Mouse (Mus musculus) Muller cell, postnatal 12 days (primary cell): ENCODE measurements around the gene Dusp22.

Source experiments
- DNase-seq: peaks from one replicate; pipeline ENCODE4 v3.0.0-alpha.2; 2015; ENCODE audit errors: inconsistent ontology term

Dusp22 gene

GRCm38 (mm10) chr13:30715573-30715972 lies 55.8 kb downstream of the Dusp22 start:
- DNase-seq: no peak

GRCm38 (mm10) chr13:30716611-30717010 lies 56.8 kb downstream of the Dusp22 start:
- DNase-seq: peak; percentile 70

- DNase-seq: peak; percentile 40
Measured at GRCm38 (mm10) chr13:30722601-30723000, 62.8 kb downstream of the Dusp22 start.

GRCm38 (mm10) chr13:30723258-30723657 lies 63.5 kb downstream of the Dusp22 start:
- DNase-seq: no peak

- no peak for DNase-seq
Measured at GRCm38 (mm10) chr13:30723858-30724257, 64.1 kb downstream of the Dusp22 start.

- DNase-seq: peak; percentile 63
Measured at GRCm38 (mm10) chr13:30724691-30725271, 65.0 kb downstream of the Dusp22 start.

GRCm38 (mm10) chr13:30726879-30727278 lies 67.1 kb downstream of the Dusp22 start:
- DNase-seq: peak; percentile 55

GRCm38 (mm10) chr13:30728155-30728554 lies 68.4 kb downstream of the Dusp22 start:
- DNase-seq: no peak

- peak; percentile 10 for DNase-seq
Measured at GRCm38 (mm10) chr13:30729245-30729644, 69.4 kb downstream of the Dusp22 start.

GRCm38 (mm10) chr13:30730104-30730793 lies 70.5 kb downstream of the Dusp22 start:
- DNase-seq: no peak

GRCm38 (mm10) chr13:30732709-30733445 lies 73.1 kb downstream of the Dusp22 start:
- no peak for DNase-seq

GRCm38 (mm10) chr13:30736721-30737120 lies 76.9 kb downstream of the Dusp22 start:
- DNase-seq: no peak

GRCm38 (mm10) chr13:30737257-30737656 lies 77.5 kb downstream of the Dusp22 start:
- no peak for DNase-seq

GRCm38 (mm10) chr13:30738310-30738840 lies 78.6 kb downstream of the Dusp22 start:
- DNase-seq: no peak

- no peak for DNase-seq
Measured at GRCm38 (mm10) chr13:30741172-30741571, 81.4 kb downstream of the Dusp22 start.

GRCm38 (mm10) chr13:30742411-30742970 lies 82.7 kb downstream of the Dusp22 start:
- no peak for DNase-seq

GRCm38 (mm10) chr13:30745121-30745520 lies 85.3 kb downstream of the Dusp22 start:
- no peak for DNase-seq

GRCm38 (mm10) chr13:30747068-30747467 lies 87.3 kb downstream of the Dusp22 start:
- DNase-seq: no peak

GRCm38 (mm10) chr13:30747504-30747903 lies 87.7 kb downstream of the Dusp22 start:
- no peak for DNase-seq

- DNase-seq: no peak
Measured at GRCm38 (mm10) chr13:30748321-30748720, 88.5 kb downstream of the Dusp22 start.

GRCm38 (mm10) chr13:30749021-30749556 lies 89.3 kb downstream of the Dusp22 start, which contains the start of gene Irf4:
Gene Irf4 (plus strand): TSS chr13:30749226.
- DNase-seq: peak; percentile 70
